Mouse (Mus musculus) hindbrain, postnatal 0 days (tissue): ENCODE data around the gene Coa4. TPM values are rescaled to one million over a fixed set of nuclear protein-coding genes. Genes with fewer than 3 reads are reported as not detected.

Experiments
- ATAC-seq: fragments of 200-750 bp; cut with Nextera tagmentation; 2 replicates; pipeline ENCODE4 v1.8.0; 2017; ENCODE audit warnings: mild to moderate bottlenecking, moderate TSS enrichment, moderate library complexity
- DNase-seq: peaks from one replicate; pipeline ENCODE4 v3.0.0-alpha.2; 2015; ENCODE audit warnings: low spot score
- H3K27ac ChIP-seq: fragments of 300-500 bp; sonication (generic); 2 replicates; pipeline ENCODE4 v1.5.1; 2014; ENCODE audit warnings: mild to moderate bottlenecking
- H3K27me3 ChIP-seq: fragments of 300-500 bp; sonication (generic); 2 replicates; pipeline ENCODE4 v1.6.1; 2014; ENCODE audit warnings: low read length, mixed read lengths; ENCODE audit not compliant: insufficient read depth
- H3K36me3 ChIP-seq: fragments of 300-500 bp; sonication (generic); 2 replicates; pipeline ENCODE4 v1.6.1; 2014; ENCODE audit warnings: low read length, mixed read lengths; ENCODE audit not compliant: insufficient read depth
- H3K4me1 ChIP-seq: fragments of 300-500 bp; sonication (generic); 2 replicates; pipeline ENCODE4 v1.6.1; 2014; ENCODE audit warnings: antibody characterized with exemption, low read length, mixed read lengths; ENCODE audit not compliant: insufficient read depth
- H3K4me2 ChIP-seq: fragments of 300-500 bp; sonication (generic); 2 replicates; pipeline ENCODE4 v1.6.1; 2014; ENCODE audit warnings: low read depth, mild to moderate bottlenecking, low read length, moderate library complexity, mixed read lengths
- H3K4me3 ChIP-seq: fragments of 300-500 bp; sonication (generic); 2 replicates; pipeline ENCODE4 v1.5.1; 2014; ENCODE audit warnings: low read length
- H3K9ac ChIP-seq: fragments of 300-500 bp; sonication (generic); replicated peaks from 2 replicates; pipeline ENCODE4 v1.6.1; 2014; ENCODE audit warnings: mild to moderate bottlenecking, low read length, moderate library complexity, mixed read lengths
- H3K9me3 ChIP-seq: fragments of 300-500 bp; sonication (generic); 2 replicates; pipeline ENCODE4 v1.6.1; 2016; ENCODE audit warnings: low read length, mixed read lengths
- CTCF ChIP-seq: IDR thresholded peaks from 2 replicates; pipeline ENCODE4 v1.5.1; 2016; ENCODE audit warnings: antibody characterized with exemption, control low read depth, low read depth
- WGBS: fragments of 180-500 bp; shearing (Covaris S2); extraction: QIAGEN DNeasy Blood & Tissue Kit; methylation state at CpG from one replicate; pipeline ENCODE4 v1.1.7; 2014; 5-methylcytosine and 5-hydroxymethylcytosine counted together
- polyA plus RNA-seq: library from polyadenylated mRNA; unstranded; fragments of >200 nt; fragmentation: Nextera tagmentation; extraction: Ambion mirVana; gene quantifications from 2 replicates; pipeline ENCODE4 v1.2.1, GENCODE M21; 2015
- total RNA-seq: library from RNA; depleted of rRNA; stranded (reverse); fragments of >200 nt; gene quantifications from 2 replicates; pipeline ENCODE4 v1.2.3, GENCODE M21; 2014

Gene Coa4
- total and polyA plus RNA-seq, 2 experiments from 2014 or later = 4.9 to 7.6 TPM

- WGBS = 87% methylated on average over 4 of the region's 4 CpGs
- H3K27me3 ChIP-seq = no peaks in the 10 kb centered on the region
- peaks cover 13% of the 10 kb centered on the region; the same call in 1 of the 2 replicates for H3K4me1 ChIP-seq
- H3K4me3 ChIP-seq = no peak overlapping the region
- TF ChIP-seq CTCF = no peak
- ATAC-seq = no peak
- H3K9me3 ChIP-seq = no peaks in the 10 kb centered on the region
- no peak overlapping the region for H3K9ac ChIP-seq
- H3K27ac ChIP-seq = no peak overlapping the region
- H3K36me3 ChIP-seq = no peaks in the 10 kb centered on the region
- H3K4me2 ChIP-seq = no peak overlapping the region
- DNase-seq = no peak
Observed at GRCm38 (mm10) chr7:100497402-100497801, 39.5 kb upstream of the Coa4 start.

DNA sequence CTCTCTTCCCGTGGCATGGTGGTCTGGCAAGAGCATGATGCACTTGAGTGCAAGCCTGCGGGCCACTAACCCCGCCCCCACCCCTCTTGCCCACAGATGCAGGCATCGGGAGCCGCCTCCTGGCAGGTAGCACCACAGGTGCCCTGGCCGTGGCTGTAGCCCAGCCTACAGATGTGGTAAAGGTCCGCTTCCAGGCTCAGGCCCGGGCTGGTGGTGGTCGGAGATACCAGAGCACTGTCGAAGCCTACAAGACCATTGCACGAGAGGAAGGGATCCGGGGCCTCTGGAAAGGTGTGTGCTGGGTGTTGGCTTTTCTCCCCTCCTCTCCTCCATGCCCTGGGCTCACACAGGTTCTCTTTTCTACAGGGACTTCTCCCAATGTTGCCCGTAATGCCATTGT, 38.9 kb upstream of the Coa4 start:
- H3K9me3 ChIP-seq = no peaks in the 10 kb centered on the region
- 94% methylated on average over 13 of the region's 13 CpGs for WGBS
- H3K27me3 ChIP-seq = no peaks in the 10 kb centered on the region
- ATAC-seq (no peak), DNase-seq (no peak)
- H3K27ac ChIP-seq = no peak overlapping the region
- peaks cover 10% of the 10 kb centered on the region; the same call in 1 of the 2 replicates for H3K4me1 ChIP-seq
- no peak overlapping the region for H3K4me2 ChIP-seq
- no peak overlapping the region for H3K4me3 ChIP-seq
- H3K9ac ChIP-seq = no peak overlapping the region
- H3K36me3 ChIP-seq = no peaks in the 10 kb centered on the region
- no peak for TF ChIP-seq CTCF

- Histone ChIP-seq H3K36me3 (no peaks in the 10 kb centered on the region), H3K9me3 (no peaks in the 10 kb centered on the region), H3K4me3 (no peak overlapping the region), H3K27ac (no peak overlapping the region), H3K27me3 (no peaks in the 10 kb centered on the region), H3K9ac (no peak overlapping the region), H3K4me1 (peaks cover 7% of the 10 kb centered on the region; the same call in 1 of the 2 replicates), H3K4me2 (no peak overlapping the region)
- no peak for TF ChIP-seq CTCF
- no peak for DNase-seq
- ATAC-seq = no peak
Observed at GRCm38 (mm10) chr7:100499465-100499864, 37.4 kb upstream of the Coa4 start.

GRCm38 (mm10) chr7:100500276-100500977, 36.4 kb upstream of the Coa4 start:
- Histone ChIP-seq H3K9ac (no peak overlapping the region), H3K4me3 (no peak overlapping the region), H3K36me3 (no peaks in the 10 kb centered on the region), H3K27me3 (no peaks in the 10 kb centered on the region), H3K27ac (no peak overlapping the region), H3K4me1 (peaks cover 1% of the 10 kb centered on the region; the same call in 1 of the 2 replicates), H3K9me3 (no peaks in the 10 kb centered on the region), H3K4me2 (no peak overlapping the region)
- WGBS = 61% methylated on average over 16 of the region's 16 CpGs
- DNase-seq = no peak
- no peak for ATAC-seq
- no peak for TF ChIP-seq CTCF

GRCm38 (mm10) chr7:100501027-100501843, 35.6 kb upstream of the Coa4 start:
- Histone ChIP-seq H3K9me3 (no peaks in the 10 kb centered on the region), H3K4me1 (no peaks in the 10 kb centered on the region), H3K27ac (no peak overlapping the region), H3K9ac (no peak overlapping the region), H3K4me2 (no peak overlapping the region), H3K36me3 (no peaks in the 10 kb centered on the region), H3K4me3 (no peak overlapping the region), H3K27me3 (no peaks in the 10 kb centered on the region)
- DNase-seq (no peak), ATAC-seq (no peak)
- whole genome bisulfite sequencing = 65% methylated on average over 6 of the region's 6 CpGs
- no peak for TF ChIP-seq CTCF

DNA sequence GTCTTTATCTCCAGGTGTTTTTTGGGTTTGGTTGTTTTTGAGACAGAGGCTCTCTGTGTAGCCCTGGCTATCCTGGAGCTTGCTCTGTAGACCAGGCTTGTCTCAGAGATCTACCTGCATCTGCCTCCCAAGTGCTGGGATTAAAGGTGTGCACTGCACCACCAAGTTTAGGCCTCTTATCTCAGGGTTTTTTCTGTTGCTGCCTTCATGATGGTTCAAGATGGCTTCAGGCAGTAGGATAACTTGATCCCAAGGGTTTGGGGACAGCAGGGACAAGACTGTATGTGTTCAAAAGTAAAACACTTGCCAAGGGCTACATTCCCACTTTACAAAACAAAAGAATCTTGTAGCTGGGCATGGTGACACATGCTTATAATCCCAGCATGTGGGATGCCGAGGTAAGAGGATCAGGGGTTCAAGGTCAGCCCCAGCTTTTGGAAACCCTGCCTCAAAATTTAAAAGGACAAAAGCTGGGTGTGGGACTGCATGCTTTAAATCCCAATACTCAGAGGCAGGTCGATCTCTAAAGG, 35.0 kb upstream of the Coa4 start:
- ATAC-seq (no peak), DNase-seq (no peak)
- no peak overlapping the region for H3K4me3 ChIP-seq
- H3K9me3 ChIP-seq = no peaks in the 10 kb centered on the region
- H3K27ac ChIP-seq = no peak overlapping the region
- no peaks in the 10 kb centered on the region for H3K27me3 ChIP-seq
- H3K4me2 ChIP-seq = no peak overlapping the region
- WGBS = 65% methylated on average over 2 of the region's 2 CpGs
- H3K9ac ChIP-seq = no peak overlapping the region
- TF ChIP-seq CTCF = no peak
- no peaks in the 10 kb centered on the region for H3K36me3 ChIP-seq
- no peaks in the 10 kb centered on the region for H3K4me1 ChIP-seq
